Mouse (Mus musculus): ENCODE measurements around the gene Golph3.

GRCm38 (mm10) chr15:12384679-12385078, 63.4 kb downstream of the Golph3 start:
- TF ChIP-seq CTCF (IDR thresholded peaks at IDR 0.05; ENCODE audit: insufficient read depth, low read depth, low read length) (no peak), POLR2A (IDR thresholded peaks at IDR 0.05; ENCODE audit: insufficient read depth, low read depth, low read length) (no peak)

Measured in olfactory bulb, adult 2 months (tissue).